Mouse (Mus musculus) olfactory bulb, adult 2 months (tissue): ENCODE data around the gene Lyst. TPM values are rescaled to one million over a fixed set of nuclear protein-coding genes. Genes with fewer than 3 reads are reported as not detected.
"Not testable (repeated sequence)": the region's sequence is repeated elsewhere in the genome, so short reads cannot be mapped to it uniquely, and the experiment has no call there.

Experiments
- H3K27ac ChIP-seq: fragments of 200-500 bp; 2 replicates; pipeline ENCODE4 v1.5.1; 2012; ENCODE audit warnings: low read depth, low read length; ENCODE audit not compliant: insufficient read depth
- H3K4me1 ChIP-seq: fragments of 200-500 bp; 2 replicates; pipeline ENCODE4 v1.6.1; 2012; ENCODE audit warnings: low read length; ENCODE audit not compliant: control insufficient read depth, insufficient read depth
- H3K4me3 ChIP-seq: fragments of 200-500 bp; 2 replicates; pipeline ENCODE4 v1.5.1; 2012; ENCODE audit warnings: mild to moderate bottlenecking, low read depth, low read length, moderate library complexity; ENCODE audit not compliant: insufficient read depth
- CTCF ChIP-seq: fragments of 200-500 bp; IDR thresholded peaks from 2 replicates; pipeline ENCODE4 v1.5.1; 2012; ENCODE audit warnings: low read depth, mild to moderate bottlenecking, low read length, moderate library complexity; ENCODE audit not compliant: insufficient read depth
- POLR2A ChIP-seq: fragments of 200-500 bp; IDR thresholded peaks from 2 replicates; pipeline ENCODE4 v1.6.1; 2012; ENCODE audit warnings: mild to moderate bottlenecking, low read depth, low read length, moderate library complexity; ENCODE audit not compliant: insufficient read depth
- WGBS: fragments of 180-500 bp; shearing (Covaris S2); methylation state at CpG from one replicate; pipeline ENCODE4 v1.1.7; 2018; 5-methylcytosine and 5-hydroxymethylcytosine counted together
- polyA plus RNA-seq: library from polyadenylated mRNA; stranded (reverse); fragments of >200 nt; gene quantifications from 2 replicates; pipeline ENCODE4 v1.2.4, GENCODE M21; 2012; ENCODE audit warnings: low replicate concordance; ENCODE audit not compliant: missing spikeins, insufficient read depth, insufficient read length

Gene Lyst
- polyA plus RNA-seq, 1 experiment: 50.5 TPM

GRCm38 (mm10) chr13:13647296-13647695 lies 57.1 kb downstream of the Lyst start:
- no peak overlapping the region for H3K4me3 ChIP-seq
- H3K4me1 ChIP-seq: no peaks in the 10 kb centered on the region
- no peak overlapping the region for H3K27ac ChIP-seq
- 56% methylated on average over 3 of the region's 3 CpGs for WGBS
- no peak for TF ChIP-seq CTCF
- no peak for TF ChIP-seq POLR2A

GRCm38 (mm10) chr13:13655453-13655852 lies 65.3 kb downstream of the Lyst start:
- TF ChIP-seq POLR2A (no peak), CTCF (no peak)
- H3K4me3 ChIP-seq: no peak overlapping the region
- over 99% methylated on average over 3 of the region's 3 CpGs for WGBS

GRCm38 (mm10) chr13:13666103-13666502 lies 75.9 kb downstream of the Lyst start:
- H3K4me1 ChIP-seq, H3K27ac ChIP-seq, H3K4me3 ChIP-seq: not testable (repeated sequence)
- WGBS: 91% methylated on average over 2 of the region's 2 CpGs

More at GRCm38 (mm10) chr13:13655453-13655852, 65.3 kb downstream of the Lyst start:
- Histone ChIP-seq H3K27ac (no peak overlapping the region), H3K4me1 (no peaks in the 10 kb centered on the region)

DNA sequence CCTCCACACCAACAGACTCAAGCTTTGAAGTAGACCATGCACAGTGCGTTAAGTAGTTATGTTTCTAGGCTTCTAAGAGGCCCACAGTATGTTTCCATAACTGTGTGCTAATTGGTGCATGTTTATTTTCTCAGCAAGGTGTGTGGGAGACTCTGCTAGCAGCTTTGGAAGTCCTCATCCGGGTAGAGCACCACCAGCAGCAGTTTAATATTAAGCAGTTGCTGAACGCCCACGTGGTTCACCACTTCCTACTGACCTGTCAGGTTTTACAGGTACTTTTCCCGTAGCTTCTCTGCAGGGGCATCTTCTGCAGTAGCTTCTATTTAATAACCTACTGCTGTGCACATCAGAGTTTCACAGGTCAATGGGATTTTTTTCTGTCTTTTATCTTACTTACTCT lies 80.5 kb downstream of the Lyst start:
- no peak for TF ChIP-seq POLR2A
- TF ChIP-seq CTCF: no peak
- 46% methylated on average over 5 of the region's 5 CpGs for WGBS
- Histone ChIP-seq H3K27ac (no peak overlapping the region), H3K4me3 (no peak overlapping the region), H3K4me1 (no peaks in the 10 kb centered on the region)

- Histone ChIP-seq H3K4me3 (no peak overlapping the region), H3K4me1 (no peaks in the 10 kb centered on the region), H3K27ac (no peak overlapping the region)
- TF ChIP-seq POLR2A (no peak), CTCF (no peak)
- WGBS: 61% methylated on average over 6 of the region's 6 CpGs
Observed at GRCm38 (mm10) chr13:13671585-13672328, 81.6 kb downstream of the Lyst start.

GRCm38 (mm10) chr13:13674669-13675343 lies 84.6 kb downstream of the Lyst start:
- TF ChIP-seq POLR2A: no peak
- TF ChIP-seq CTCF: no peak
- Histone ChIP-seq H3K4me1 (0 out of 2 replicates have a peak, but pooled peaks cover 2% of the 10 kb centered on the region), H3K27ac (no peak overlapping the region), H3K4me3 (no peak overlapping the region)
- WGBS: 82% methylated on average over 4 of the region's 4 CpGs

DNA sequence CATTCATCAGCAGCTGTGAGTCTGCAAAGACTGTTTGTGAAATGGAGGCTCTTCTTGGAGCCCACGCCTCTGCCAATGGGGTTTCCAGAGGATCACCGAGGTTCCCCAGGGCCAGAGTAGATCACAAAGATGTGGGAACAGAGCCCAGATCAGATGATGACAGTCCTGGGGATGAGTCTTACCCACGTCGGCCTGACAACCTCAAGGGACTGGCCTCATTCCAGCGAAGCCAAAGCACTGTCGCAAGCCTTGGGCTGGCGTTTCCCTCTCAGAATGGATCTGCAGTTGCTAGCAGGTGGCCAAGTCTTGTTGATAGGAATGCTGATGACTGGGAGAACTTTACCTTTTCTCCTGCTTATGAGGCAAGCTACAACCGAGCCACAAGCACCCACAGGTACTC lies 87.7 kb downstream of the Lyst start:
- TF ChIP-seq POLR2A: no peak
- no peak for TF ChIP-seq CTCF
- H3K27ac ChIP-seq: no peak overlapping the region
- 0 out of 2 replicates have a peak, but pooled peaks cover 2% of the 10 kb centered on the region for H3K4me1 ChIP-seq
- WGBS: 70% methylated on average over 8 of the region's 8 CpGs
- H3K4me3 ChIP-seq: no peak overlapping the region

DNA sequence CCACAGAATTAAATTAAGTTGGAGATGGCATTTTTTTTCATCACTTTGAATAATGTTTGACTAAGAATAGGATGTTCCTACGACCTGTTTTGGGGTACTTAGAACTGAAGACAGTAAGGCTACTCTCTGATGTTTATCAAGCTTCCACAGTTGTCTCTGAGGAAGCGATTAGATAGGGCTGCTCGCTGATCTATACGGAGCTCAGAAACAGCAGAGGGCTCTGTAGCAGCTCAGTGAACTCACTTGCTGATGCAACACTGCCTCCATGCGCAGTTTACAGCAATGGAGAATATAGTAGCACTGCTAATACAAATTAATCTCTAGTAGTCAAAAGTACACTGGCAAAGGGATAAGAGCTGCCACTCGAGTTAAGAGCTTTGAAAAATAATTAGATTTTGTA lies 91.4 kb downstream of the Lyst start:
- Histone ChIP-seq H3K27ac (no peak overlapping the region), H3K4me1 (0 out of 2 replicates have a peak, but pooled peaks cover 2% of the 10 kb centered on the region), H3K4me3 (no peak overlapping the region)
- TF ChIP-seq CTCF (no peak), POLR2A (no peak)
- 34% methylated on average over 6 of the region's 6 CpGs for WGBS

GRCm38 (mm10) chr13:13703476-13703875 lies 113.3 kb downstream of the Lyst start:
- Histone ChIP-seq H3K4me1 (no peaks in the 10 kb centered on the region), H3K4me3 (no peak overlapping the region), H3K27ac (no peak overlapping the region)
- TF ChIP-seq POLR2A (no peak), CTCF (no peak)
- 70% methylated on average over 5 of the region's 5 CpGs for WGBS

DNA sequence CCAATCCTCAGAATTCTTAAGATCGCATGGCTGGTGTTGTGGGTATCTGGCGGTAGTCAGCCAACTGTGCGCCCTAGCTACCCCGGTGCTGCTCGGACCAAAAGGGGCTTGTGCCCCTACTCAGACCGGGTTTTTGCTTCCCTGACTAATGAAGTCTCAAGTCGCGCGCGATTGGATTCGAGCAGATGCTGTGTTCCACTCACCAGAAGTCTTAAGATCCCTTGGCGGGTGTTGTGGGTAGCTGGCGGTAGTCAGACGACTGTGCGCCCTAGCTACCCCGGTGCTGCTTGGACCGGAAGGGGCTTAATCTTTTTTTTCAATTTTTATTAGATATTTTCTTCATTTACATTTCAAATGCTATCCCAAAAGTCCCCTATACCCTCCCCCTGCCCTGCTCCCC lies 131.2 kb downstream of the Lyst start:
- H3K4me1 ChIP-seq, H3K27ac ChIP-seq, H3K4me3 ChIP-seq: not testable (repeated sequence)
- WGBS: 96% methylated on average over 17 of the region's 17 CpGs
